Mouse (Mus musculus) heart, embryonic 16.5 days (tissue): ENCODE results near the gene Tmed9. TPM values are rescaled to one million over a fixed set of nuclear protein-coding genes. Genes with fewer than 3 reads are reported as not detected.
"Not testable (repeated sequence)": the region's sequence is repeated elsewhere in the genome, so short reads cannot be mapped to it uniquely, and the experiment has no call there.

Source experiments
- ATAC-seq: fragments of 200-750 bp; cut with Nextera tagmentation; replicated peaks from 2 replicates; pipeline ENCODE4 v1.8.0; 2017; ENCODE audit warnings: moderate number of reproducible peaks; ENCODE audit not compliant: insufficient read depth, low FRiP score; ENCODE audit errors: extremely low read depth
- H3K27ac ChIP-seq: fragments of 300-500 bp; sonication (generic); 2 replicates; pipeline ENCODE4 v1.5.1; 2014; ENCODE audit warnings: mild to moderate bottlenecking, low read length, control low read depth, moderate library complexity
- H3K27me3 ChIP-seq: fragments of 300-500 bp; sonication (generic); 2 replicates; pipeline ENCODE4 v1.6.1; 2014; ENCODE audit warnings: low read length, mixed read lengths; ENCODE audit not compliant: control insufficient read depth, insufficient read depth
- H3K36me3 ChIP-seq: fragments of 300-500 bp; sonication (generic); 2 replicates; pipeline ENCODE4 v1.6.1; 2014; ENCODE audit not compliant: control insufficient read depth, insufficient read depth
- H3K4me1 ChIP-seq: fragments of 300-500 bp; sonication (generic); 2 replicates; pipeline ENCODE4 v1.6.1; 2014; ENCODE audit warnings: low read length, mixed read lengths; ENCODE audit not compliant: control insufficient read depth, insufficient read depth
- H3K4me2 ChIP-seq: fragments of 300-500 bp; sonication (generic); 2 replicates; pipeline ENCODE4 v1.6.1; 2014; ENCODE audit warnings: low read depth, mild to moderate bottlenecking, control low read depth, low read length
- H3K4me3 ChIP-seq: fragments of 300-500 bp; sonication (generic); 2 replicates; pipeline ENCODE4 v1.5.1; 2014; ENCODE audit warnings: mild to moderate bottlenecking, control low read depth, low read length
- H3K9ac ChIP-seq: fragments of 300-500 bp; sonication (generic); 2 replicates; pipeline ENCODE4 v1.6.1; 2014; ENCODE audit warnings: low read length, control low read depth
- H3K9me3 ChIP-seq: fragments of 300-500 bp; sonication (generic); replicated peaks from 2 replicates; pipeline ENCODE4 v1.6.1; 2016; ENCODE audit warnings: low read length; ENCODE audit not compliant: control insufficient read depth
- WGBS: fragments of 180-500 bp; shearing (Covaris S2); extraction: QIAGEN DNeasy Blood & Tissue Kit; methylation state at CpG from one replicate; pipeline ENCODE4 v1.1.7; 2014; 5-methylcytosine and 5-hydroxymethylcytosine counted together
- polyA plus RNA-seq: library from polyadenylated mRNA; unstranded; fragments of >200 nt; fragmentation: Nextera tagmentation; extraction: Ambion mirVana; gene quantifications from 2 replicates; pipeline ENCODE4 v1.2.1, GENCODE M21; 2015

The Tmed9 gene
- polyA plus RNA-seq, 1 experiment from 2014 or later = 110 TPM

DNA sequence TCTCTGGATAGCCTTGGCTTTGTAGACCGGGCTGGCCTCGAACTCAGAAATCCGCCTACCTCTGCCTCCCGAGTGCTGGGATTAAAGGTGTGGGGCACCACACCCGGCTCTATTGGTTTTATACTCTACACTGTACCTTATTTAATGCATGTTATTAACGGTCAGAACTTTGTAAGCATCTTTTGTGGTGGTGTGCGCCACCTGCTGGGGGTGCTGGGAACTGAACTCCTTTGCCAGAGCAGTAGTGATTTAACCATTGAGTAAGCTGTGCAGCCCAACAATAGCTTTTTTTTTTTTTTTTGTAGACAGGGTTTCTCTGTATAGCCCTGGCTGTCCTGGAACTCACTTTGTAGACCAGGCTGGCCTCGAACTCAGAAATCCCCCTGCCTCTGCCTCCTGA is 66.9 kb downstream of the Tmed9 start:
- H3K36me3 ChIP-seq, H3K9ac ChIP-seq: not testable (repeated sequence)

GRCm38 (mm10) chr13:55644525-55644924 is 71.0 kb downstream of the Tmed9 start:
- H3K4me2 ChIP-seq = no peak overlapping the region
- H3K36me3 ChIP-seq = peaks cover 42% of the 10 kb centered on the region
- H3K9ac ChIP-seq = no peak overlapping the region
- WGBS = 89% methylated on average over 2 of the region's 2 CpGs
- no peaks in the 10 kb centered on the region for H3K9me3 ChIP-seq
- no peaks in the 10 kb centered on the region for H3K4me1 ChIP-seq
- H3K27ac ChIP-seq = no peak overlapping the region
- H3K27me3 ChIP-seq = no peaks in the 10 kb centered on the region
- no peak for ATAC-seq
- no peak overlapping the region for H3K4me3 ChIP-seq

More for the DNA sequence above, 66.9 kb downstream of the Tmed9 start:
- not testable (repeated sequence) for H3K4me3 ChIP-seq, H3K4me2 ChIP-seq, H3K27me3 ChIP-seq, ATAC-seq, H3K27ac ChIP-seq, H3K9me3 ChIP-seq
- H3K4me1 ChIP-seq = peaks cover 11% of the 10 kb centered on the region
- WGBS = 35% methylated on average over 8 of the region's 8 CpGs

Other genes starting within 250 kb of the Tmed9 start
- 29.2 and 29.4 TPM in 2 replicates for gene Mxd3, start 243.9 kb upstream of the Tmed9 start, polyA plus RNA-seq
- 84.2 and 84.5 TPM in 2 replicates for gene Lman2, start 210.9 kb upstream of the Tmed9 start, polyA plus RNA-seq
- 1.4 and 2.4 TPM in 2 replicates for gene Rgs14, start 204.0 kb upstream of the Tmed9 start, polyA plus RNA-seq
- not detected in 2 replicates for gene Slc34a1, start 175.5 kb upstream of the Tmed9 start, polyA plus RNA-seq
- gene Pfn3, start 158.5 kb upstream of the Tmed9 start, polyA plus RNA-seq = not detected in 2 replicates
- 0.25 TPM in 1 of 2 replicates, not detected in the other for gene F12, start 146.9 kb upstream of the Tmed9 start, polyA plus RNA-seq
- gene Grk6, start 128.7 kb upstream of the Tmed9 start, polyA plus RNA-seq = 11.4 and 19.4 TPM in 2 replicates
- gene Prr7, start 109.5 kb upstream of the Tmed9 start, polyA plus RNA-seq = 0.25 and 0.28 TPM in 2 replicates
- gene Dbn1, start 85.6 kb upstream of the Tmed9 start, polyA plus RNA-seq = 59.4 and 62.5 TPM in 2 replicates
- gene Pdlim7, start 60.1 kb upstream of the Tmed9 start, polyA plus RNA-seq = 229 and 248 TPM in 2 replicates
- 1.9 and 2.2 TPM in 2 replicates for gene Dok3, start 44.4 kb upstream of the Tmed9 start, polyA plus RNA-seq
- 31.9 and 32.1 TPM in 2 replicates for gene Ddx41, start 37.1 kb upstream of the Tmed9 start, polyA plus RNA-seq
- gene Fam193b, start 2.6 kb upstream of the Tmed9 start, polyA plus RNA-seq = 22.6 and 23.9 TPM in 2 replicates
- 18.1 and 18.9 TPM in 2 replicates for gene B4galt7, start 26.2 kb downstream of the Tmed9 start, polyA plus RNA-seq
- gene Caml, start 49.3 kb downstream of the Tmed9 start, polyA plus RNA-seq = 35.6 and 39.9 TPM in 2 replicates
- gene Ddx46, start 61.3 kb downstream of the Tmed9 start, polyA plus RNA-seq = 20.5 and 21.4 TPM in 2 replicates
- gene B230219D22Rik, start 119.4 kb downstream of the Tmed9 start, polyA plus RNA-seq = 49.3 and 51.4 TPM in 2 replicates
- gene Txndc15, start 140.9 kb downstream of the Tmed9 start, polyA plus RNA-seq = 65.6 and 73.4 TPM in 2 replicates
- 49.9 and 66.0 TPM in 2 replicates for gene Pcbd2, start 153.6 kb downstream of the Tmed9 start, polyA plus RNA-seq
- 0.11 TPM in 1 of 2 replicates, not detected in the other for gene Catsper3, start 210.8 kb downstream of the Tmed9 start, polyA plus RNA-seq